Mouse (Mus musculus): ENCODE measurements around the gene Ubr7. TPM values are rescaled to one million over a fixed set of nuclear protein-coding genes. Genes with fewer than 3 reads are reported as not detected.

Ubr7 gene
- polyA plus RNA-seq, 1 experiment, result 9.3 TPM

GRCm38 (mm10) chr12:102772676-102773075 is 14.9 kb downstream of the Ubr7 start:
- no peak overlapping the region for H3K4me3 ChIP-seq (ENCODE audit: extremely low read depth, insufficient read depth, insufficient read length)
- no peaks in the 10 kb centered on the region for H3K27me3 ChIP-seq (ENCODE audit: control insufficient read depth, insufficient read depth, low read length)
- H3K27ac ChIP-seq (ENCODE audit: insufficient read depth, low read length), result no peak overlapping the region
- TF ChIP-seq CTCF (IDR thresholded peaks at IDR 0.05; ENCODE audit: extremely low read depth, insufficient read depth, insufficient read length, insufficient replicate concordance), result no peak
- no peak for TF ChIP-seq POLR2A (IDR thresholded peaks at IDR 0.05; ENCODE audit: low read depth, low read length)
- peaks cover 42% of the 10 kb centered on the region for H3K36me3 ChIP-seq (ENCODE audit: control insufficient read depth, insufficient read depth, low read length)
- no peak for DNase-seq (ENCODE audit: low read depth in 1 of 2, low spot score in 2 of 2)
- 90% methylated on average over 5 of the region's 5 CpGs for WGBS
- H3K4me1 ChIP-seq (ENCODE audit: control insufficient read depth, insufficient read depth, insufficient read length), result no peaks in the 10 kb centered on the region

GRCm38 (mm10) chr12:102776035-102776434 is 18.3 kb downstream of the Ubr7 start:
- WGBS, result 94% methylated on average over 14 of the region's 14 CpGs
- H3K4me3 ChIP-seq (ENCODE audit: extremely low read depth, insufficient read depth, insufficient read length), result no peak overlapping the region
- DNase-seq (ENCODE audit: low read depth in 1 of 2, low spot score in 2 of 2), result no peak
- H3K27me3 ChIP-seq (ENCODE audit: control insufficient read depth, insufficient read depth, low read length), result no peaks in the 10 kb centered on the region
- no peak overlapping the region for H3K27ac ChIP-seq (ENCODE audit: insufficient read depth, low read length)
- peaks cover 22% of the 10 kb centered on the region for H3K36me3 ChIP-seq (ENCODE audit: control insufficient read depth, insufficient read depth, low read length)
- H3K4me1 ChIP-seq (ENCODE audit: control insufficient read depth, insufficient read depth, insufficient read length), result no peaks in the 10 kb centered on the region
- TF ChIP-seq POLR2A (IDR thresholded peaks at IDR 0.05; ENCODE audit: low read depth, low read length) (no peak), CTCF (IDR thresholded peaks at IDR 0.05; ENCODE audit: extremely low read depth, insufficient read depth, insufficient read length, insufficient replicate concordance) (no peak)

GRCm38 (mm10) chr12:102778151-102778550 is 20.4 kb downstream of the Ubr7 start:
- DNase-seq (ENCODE audit: low read depth in 1 of 2, low spot score in 2 of 2), result no peak
- Histone ChIP-seq H3K27ac (ENCODE audit: insufficient read depth, low read length) (no peak overlapping the region), H3K27me3 (ENCODE audit: control insufficient read depth, insufficient read depth, low read length) (no peaks in the 10 kb centered on the region), H3K4me1 (ENCODE audit: control insufficient read depth, insufficient read depth, insufficient read length) (no peaks in the 10 kb centered on the region), H3K36me3 (ENCODE audit: control insufficient read depth, insufficient read depth, low read length) (peaks cover 11% of the 10 kb centered on the region), H3K4me3 (ENCODE audit: extremely low read depth, insufficient read depth, insufficient read length) (no peak overlapping the region)
- 95% methylated on average over 5 of the region's 5 CpGs for WGBS
- TF ChIP-seq CTCF (IDR thresholded peaks at IDR 0.05; ENCODE audit: extremely low read depth, insufficient read depth, insufficient read length, insufficient replicate concordance) (no peak), POLR2A (IDR thresholded peaks at IDR 0.05; ENCODE audit: low read depth, low read length) (no peak)

GRCm38 (mm10) chr12:102779452-102779851 is 21.7 kb downstream of the Ubr7 start:
- TF ChIP-seq CTCF (IDR thresholded peaks at IDR 0.05; ENCODE audit: extremely low read depth, insufficient read depth, insufficient read length, insufficient replicate concordance) (no peak), POLR2A (IDR thresholded peaks at IDR 0.05; ENCODE audit: low read depth, low read length) (no peak)
- Histone ChIP-seq H3K36me3 (ENCODE audit: control insufficient read depth, insufficient read depth, low read length) (peaks cover 11% of the 10 kb centered on the region), H3K27me3 (ENCODE audit: control insufficient read depth, insufficient read depth, low read length) (no peaks in the 10 kb centered on the region), H3K4me3 (ENCODE audit: extremely low read depth, insufficient read depth, insufficient read length) (no peak overlapping the region), H3K4me1 (ENCODE audit: control insufficient read depth, insufficient read depth, insufficient read length) (no peaks in the 10 kb centered on the region), H3K27ac (ENCODE audit: insufficient read depth, low read length) (no peak overlapping the region)
- 82% methylated on average over 3 of the region's 3 CpGs for WGBS
- DNase-seq (ENCODE audit: low read depth in 1 of 2, low spot score in 2 of 2), result no peak

- no peak overlapping the region for H3K27ac ChIP-seq (ENCODE audit: insufficient read depth, low read length)
- H3K27me3 ChIP-seq (ENCODE audit: control insufficient read depth, insufficient read depth, low read length), result no peaks in the 10 kb centered on the region
- H3K36me3 ChIP-seq (ENCODE audit: control insufficient read depth, insufficient read depth, low read length), result peaks cover 20% of the 10 kb centered on the region
- H3K4me3 ChIP-seq (ENCODE audit: extremely low read depth, insufficient read depth, insufficient read length), result no peak overlapping the region
- TF ChIP-seq CTCF (IDR thresholded peaks at IDR 0.05; ENCODE audit: extremely low read depth, insufficient read depth, insufficient read length, insufficient replicate concordance), result no peak
- TF ChIP-seq POLR2A (IDR thresholded peaks at IDR 0.05; ENCODE audit: low read depth, low read length), result no peak
- no peaks in the 10 kb centered on the region for H3K4me1 ChIP-seq (ENCODE audit: control insufficient read depth, insufficient read depth, insufficient read length)
- WGBS, result 74% methylated on average over 5 of the region's 5 CpGs
- DNase-seq (ENCODE audit: low read depth in 1 of 2, low spot score in 2 of 2), result no peak
Observed at GRCm38 (mm10) chr12:102782841-102783240, 25.1 kb downstream of the Ubr7 start.

- H3K36me3 ChIP-seq (ENCODE audit: control insufficient read depth, insufficient read depth, low read length), result peaks cover 27% of the 10 kb centered on the region
- no peak for DNase-seq (ENCODE audit: low read depth in 1 of 2, low spot score in 2 of 2)
- H3K4me3 ChIP-seq (ENCODE audit: extremely low read depth, insufficient read depth, insufficient read length), result no peak overlapping the region
- WGBS, result 91% methylated on average over 19 of the region's 19 CpGs
- no peak overlapping the region for H3K27ac ChIP-seq (ENCODE audit: insufficient read depth, low read length)
- TF ChIP-seq CTCF (IDR thresholded peaks at IDR 0.05; ENCODE audit: extremely low read depth, insufficient read depth, insufficient read length, insufficient replicate concordance) (no peak), POLR2A (IDR thresholded peaks at IDR 0.05; ENCODE audit: low read depth, low read length) (no peak)
- no peaks in the 10 kb centered on the region for H3K4me1 ChIP-seq (ENCODE audit: control insufficient read depth, insufficient read depth, insufficient read length)
- no peaks in the 10 kb centered on the region for H3K27me3 ChIP-seq (ENCODE audit: control insufficient read depth, insufficient read depth, low read length)
Observed at GRCm38 (mm10) chr12:102784899-102785592, 27.3 kb downstream of the Ubr7 start.

- no peaks in the 10 kb centered on the region for H3K4me1 ChIP-seq (ENCODE audit: control insufficient read depth, insufficient read depth, insufficient read length)
- no peak overlapping the region for H3K27ac ChIP-seq (ENCODE audit: insufficient read depth, low read length)
- H3K36me3 ChIP-seq (ENCODE audit: control insufficient read depth, insufficient read depth, low read length), result peaks cover 32% of the 10 kb centered on the region
- H3K4me3 ChIP-seq (ENCODE audit: extremely low read depth, insufficient read depth, insufficient read length), result no peak overlapping the region
- 89% methylated on average over 5 of the region's 5 CpGs for WGBS
- no peaks in the 10 kb centered on the region for H3K27me3 ChIP-seq (ENCODE audit: control insufficient read depth, insufficient read depth, low read length)
- DNase-seq (ENCODE audit: low read depth in 1 of 2, low spot score in 2 of 2), result no peak
- no peak for TF ChIP-seq POLR2A (IDR thresholded peaks at IDR 0.05; ENCODE audit: low read depth, low read length)
- no peak for TF ChIP-seq CTCF (IDR thresholded peaks at IDR 0.05; ENCODE audit: extremely low read depth, insufficient read depth, insufficient read length, insufficient replicate concordance)
Observed at GRCm38 (mm10) chr12:102785593-102785985, 27.8 kb downstream of the Ubr7 start.

All from spleen, adult 2 months (tissue).